Comparison of ENCODE assay signal across 23 mouse cellular contexts in genomic region chr3:93870635-93871034, GRCm38 (mm10). TPM values are rescaled to one million over a fixed set of nuclear protein-coding genes. Genes with fewer than 3 reads are reported as not detected.
DNase-seq lines count a peak whose midpoint lies in the region; ATAC-seq and TF ChIP-seq lines count a peak whose summit lies in the region.
"Not testable (repeated sequence)": the region's sequence is repeated elsewhere in the genome, so short reads cannot be mapped to it uniquely, and the experiment has no call there.
"Had no signal": no experiment of that assay in that cellular context is flagged by ENCODE, and none has a peak within 500 bp of the region (broad histone marks: within the 10 kb centered on the region; RNA-seq: fewer than 3 reads in every experiment).

No protein-coding gene starts in this region.

- peaks cover 11% of the 10 kb centered on the region for H3K9me3 ChIP-seq in G1E (replicated peaks)
- H3K9me3 ChIP-seq in megakaryocyte, embryonic 14.5 days = peaks cover 13% of the 10 kb centered on the region
- not testable (repeated sequence) for H3K9me3 ChIP-seq in midbrain, embryonic 11.5 days (ENCODE audit: control insufficient read depth, low read length); stomach, postnatal 0 days (ENCODE audit: control insufficient read depth, low read length)

- H3K4me3 ChIP-seq in G1E (ENCODE audit: low read depth, low read length) = peak overlapping the region; percentile 40
- peak overlapping the region; percentile 11 for H3K4me3 ChIP-seq in megakaryocyte, embryonic 14.5 days (replicated peaks)
- not testable (repeated sequence) for H3K4me3 ChIP-seq in midbrain, embryonic 11.5 days (ENCODE audit: low read depth, low read length); stomach, postnatal 0 days (ENCODE audit: low read depth, low read length)

- not testable (repeated sequence) for H3K36me3 ChIP-seq in G1E (replicated peaks); megakaryocyte, embryonic 14.5 days (replicated peaks; ENCODE audit: low read length); midbrain, embryonic 11.5 days (ENCODE audit: control insufficient read depth, insufficient read depth, low read length); stomach, postnatal 0 days (ENCODE audit: control insufficient read depth, insufficient read depth, low read length)

- H3K4me2 ChIP-seq in midbrain, embryonic 11.5 days; stomach, postnatal 0 days (replicated peaks; ENCODE audit: low read depth): not testable (repeated sequence)

- DNase-seq in 3134 (ENCODE audit: extremely low read depth, insufficient read length, low spot score) (peak; percentile 14), G1E (ENCODE audit: low spot score) (peak; percentile 0)
- DNase-seq in gastrocnemius, postnatal 25 days = peak; percentile 5
- peak; percentile 87 for DNase-seq in heart, adult 11 months
- DNase-seq in midbrain, embryonic 11.5 days (ENCODE audit: low spot score, missing footprints) = peak; percentile 56
- DNase-seq in stomach, postnatal 0 days (ENCODE audit: low spot score) = not testable (repeated sequence)

- 0 out of 2 replicates have a peak, but pooled peaks have one; percentile 15 for ATAC-seq in G1E (ENCODE audit: extremely low read depth, insufficient number of reproducible peaks, low FRiP score, poor library complexity, severe bottlenecking)
- ATAC-seq in midbrain, embryonic 11.5 days (ENCODE audit: low FRiP score) = not testable (repeated sequence)
- 0 out of 2 replicates have a peak, but pooled peaks have one; percentile 5 for ATAC-seq in monocyte, adult 5-6 weeks (replicated peaks; ENCODE audit: insufficient number of reproducible peaks, low FRiP score, low TSS enrichment, poor library complexity, severe bottlenecking)
- 0 out of 2 replicates have a peak, but pooled peaks have one; percentile 24 for ATAC-seq in stomach, postnatal 0 days (ENCODE audit: low FRiP score, low TSS enrichment)

- TF ChIP-seq CTCF in G1E (IDR thresholded peaks at IDR 0.05; ENCODE audit: low read depth, low read length); stomach, postnatal 0 days (IDR thresholded peaks at IDR 0.05; ENCODE audit: low read depth): not testable (repeated sequence)

- H3K4me1 ChIP-seq in G1E (ENCODE audit: insufficient read depth, low read depth, low read length); megakaryocyte, embryonic 14.5 days; midbrain, embryonic 11.5 days (ENCODE audit: control insufficient read depth, insufficient read depth, low read length); stomach, postnatal 0 days (replicated peaks; ENCODE audit: control insufficient read depth, insufficient read depth): not testable (repeated sequence)

- not testable (repeated sequence) for H3K27me3 ChIP-seq in G1E (ENCODE audit: insufficient read depth, low read length); megakaryocyte, embryonic 14.5 days (replicated peaks); midbrain, embryonic 11.5 days (ENCODE audit: control insufficient read depth, insufficient read depth, low read length); stomach, postnatal 0 days (ENCODE audit: control insufficient read depth, insufficient read depth, low read length)

- not testable (repeated sequence) for TF ChIP-seq EP300 in stomach, postnatal 0 days (optimal IDR thresholded peaks at IDR 0.05)

- not testable (repeated sequence) for H3K9ac ChIP-seq in midbrain, embryonic 11.5 days (ENCODE audit: low read length); stomach, postnatal 0 days (ENCODE audit: low read length)

- not testable (repeated sequence) for H3K27ac ChIP-seq in midbrain, embryonic 11.5 days (ENCODE audit: low read depth, low read length); stomach, postnatal 0 days (replicated peaks)

- WGBS in midbrain, embryonic 11.5 days = 92% methylated on average over 7 of the region's 8 CpGs
- 76% methylated on average over 7 of the region's 8 CpGs for WGBS in stomach, postnatal 0 days

RNA-seq across cellular contexts. Expression of gene Tdpoz3, which starts 44.8 kb away (rescaled TPM):
- total RNA-seq in G1E (2014; fragmentation: Nextera tagmentation) (not detected in 2 replicates), G1E (2017) (0.22 TPM in 1 of 2 replicates, not detected in the other)
- not detected in 2 replicates for polyA plus RNA-seq in G1E (2012)
- total RNA-seq in gastrocnemius, postnatal 25 days (2021) = not detected
- polyA plus RNA-seq in megakaryocyte, embryonic 14.5 days (2012; ENCODE audit: insufficient read depth, low replicate concordance) = not detected in 2 replicates
- polyA plus RNA-seq in midbrain, embryonic 11.5 days (2014; fragmentation: Nextera tagmentation; extraction: Ambion mirVana) = not detected in 2 replicates
- not detected in 3 replicates for total RNA-seq in monocyte, adult 5-6 weeks (2017)
- not detected in 2 replicates for polyA plus RNA-seq in stomach, postnatal 0 days (2015; fragmentation: Nextera tagmentation; extraction: Ambion mirVana)
- total RNA-seq: adrenal gland, adult 18-20 months; adrenal gland, adult 2 months; adrenal gland, adult 8-10 months; adrenal gland, postnatal 10 days; adrenal gland, postnatal 14 days; adrenal gland, postnatal 25 days; adrenal gland, postnatal 36 days; adrenal gland, postnatal 4 days; CH12.LX; MEL had no signal
- polyA plus RNA-seq: activated CD4-positive, CD25-positive, alpha-beta regulatory T cell, adult 4 months; adrenal gland, adult 2 months; brain, embryonic 14.5 days; CD4-positive, CD25-positive, alpha-beta regulatory T cell, adult 4 months; cerebellum, adult 2 months; Patski had no signal
